ENCODE assay signal across 9 mouse cellular contexts in the genomic region with DNA sequence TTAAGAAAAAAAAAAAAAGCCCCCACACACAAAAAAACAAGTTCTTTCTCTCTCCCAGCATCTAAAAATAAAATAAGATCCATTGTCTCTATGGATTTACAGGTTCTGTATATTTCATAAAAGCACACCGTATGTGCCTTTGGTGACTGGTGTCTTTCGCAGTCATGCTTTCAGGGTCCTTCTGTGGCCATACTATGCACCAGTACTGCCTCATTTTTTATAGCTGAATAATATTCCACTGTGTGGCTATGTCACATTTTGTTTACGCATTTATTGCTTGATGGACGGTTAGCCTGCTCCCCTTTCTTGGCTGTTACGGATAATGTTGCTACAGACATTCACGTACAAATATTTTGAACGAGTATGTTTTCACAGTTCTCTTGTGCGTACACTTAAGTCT. TPM values are rescaled to one million over a fixed set of nuclear protein-coding genes. Genes with fewer than 3 reads are reported as not detected.
DNase-seq lines count a peak whose midpoint lies in the region; ATAC-seq and TF ChIP-seq lines count a peak whose summit lies in the region.
"Had no signal": no experiment of that assay in that cellular context is flagged by ENCODE, and none has a peak within 500 bp of the region (broad histone marks: within the 10 kb centered on the region; RNA-seq: fewer than 3 reads in every experiment).

No protein-coding gene starts in this region.

- 50% methylated on average over 8 of the region's 8 CpGs for WGBS in neural tube, embryonic 11.5 days
- 55% methylated on average over 8 of the region's 8 CpGs for WGBS in forebrain, embryonic 13.5 days
- WGBS in liver, embryonic 12.5 days (ENCODE audit: insufficient replicate concordance), result 31% methylated on average over 8 of the region's 8 CpGs
- 43% methylated on average over 8 of the region's 8 CpGs for WGBS in stomach, postnatal 0 days
- WGBS in cerebellum, adult 2 months, result 47% methylated on average over 8 of the region's 8 CpGs

- H3K36me3 ChIP-seq in neural tube, embryonic 11.5 days (ENCODE audit: control insufficient read depth, insufficient read depth, low read length), result peaks cover 2% of the 10 kb centered on the region
- peaks cover 48% of the 10 kb centered on the region for H3K36me3 ChIP-seq in forebrain, embryonic 13.5 days (ENCODE audit: poor library complexity, severe bottlenecking)
- peaks cover 57% of the 10 kb centered on the region for H3K36me3 ChIP-seq in liver, embryonic 12.5 days
- peaks cover 1% of the 10 kb centered on the region; the same call in 1 of the 2 replicates for H3K36me3 ChIP-seq in stomach, postnatal 0 days (ENCODE audit: control insufficient read depth, insufficient read depth, low read length)

- no peak for ATAC-seq in neural tube, embryonic 11.5 days (ENCODE audit: insufficient read depth, low FRiP score, low TSS enrichment)
- ATAC-seq in forebrain, embryonic 13.5 days, result no peak; the same call in 1 of the 2 replicates
- no peak for ATAC-seq in liver, embryonic 12.5 days
- no peak for ATAC-seq in stomach, postnatal 0 days (ENCODE audit: low FRiP score, low TSS enrichment)

- H3K4me2 ChIP-seq in neural tube, embryonic 11.5 days (ENCODE audit: low read depth), result peak overlapping the region; percentile 77
- peak overlapping the region; percentile 71 for H3K4me2 ChIP-seq in forebrain, embryonic 13.5 days
- peak overlapping the region; percentile 77 for H3K4me2 ChIP-seq in liver, embryonic 12.5 days
- H3K4me2 ChIP-seq in stomach, postnatal 0 days (replicated peaks; ENCODE audit: low read depth), result peak overlapping the region; percentile 65

- H3K9ac ChIP-seq in neural tube, embryonic 11.5 days (ENCODE audit: low read length), result peak overlapping the region; percentile 73; the same call in 1 of the 2 replicates
- 0 out of 2 replicates have a peak overlapping the region, but pooled peaks have one; percentile 65 for H3K9ac ChIP-seq in forebrain, embryonic 13.5 days
- H3K9ac ChIP-seq in liver, embryonic 12.5 days, result peak overlapping the region; percentile 82
- no peak overlapping the region for H3K9ac ChIP-seq in stomach, postnatal 0 days (ENCODE audit: low read length)

- peak overlapping the region; percentile 64 for H3K4me3 ChIP-seq in neural tube, embryonic 11.5 days (ENCODE audit: low read depth, low read length)
- H3K4me3 ChIP-seq in forebrain, embryonic 13.5 days, result peak overlapping the region; percentile 64
- H3K4me3 ChIP-seq in liver, embryonic 12.5 days, result peak overlapping the region; percentile 81
- peak overlapping the region; percentile 64 for H3K4me3 ChIP-seq in stomach, postnatal 0 days (ENCODE audit: low read depth, low read length)
- no peak overlapping the region for H3K4me3 ChIP-seq in cerebellum, adult 2 months (replicated peaks; ENCODE audit: insufficient read depth, low read depth, low read length)

- no peak for DNase-seq in neural tube, embryonic 11.5 days (ENCODE audit: low spot score)
- no peak for DNase-seq in neural tube, embryonic 10.5 days (ENCODE audit: extremely low spot score, low spot score)
- DNase-seq in stomach, postnatal 0 days (ENCODE audit: low spot score), result no peak
- DNase-seq in layer of hippocampus, postnatal 25 days (ENCODE audit: extremely low spot score in 1 of 2, low spot score in 1 of 2), result no peak
- no peak for DNase-seq in cerebellum, adult 2 months
- no peak for DNase-seq in embryo, embryonic 10.5 days (ENCODE audit: low spot score)

- H3K4me1 ChIP-seq in neural tube, embryonic 11.5 days (ENCODE audit: control insufficient read depth, insufficient read depth, low read length), result no peaks in the 10 kb centered on the region
- peaks cover 21% of the 10 kb centered on the region for H3K4me1 ChIP-seq in forebrain, embryonic 13.5 days
- peaks cover 39% of the 10 kb centered on the region for H3K4me1 ChIP-seq in liver, embryonic 12.5 days
- no peaks in the 10 kb centered on the region for H3K4me1 ChIP-seq in stomach, postnatal 0 days (replicated peaks; ENCODE audit: control insufficient read depth, insufficient read depth)
- H3K4me1 ChIP-seq in cerebellum, adult 2 months (ENCODE audit: control insufficient read depth, insufficient read depth, low read length), result no peaks in the 10 kb centered on the region

- no peak for TF ChIP-seq POLR2A in cerebellum, adult 2 months (IDR thresholded peaks at IDR 0.05; ENCODE audit: borderline replicate concordance, insufficient read depth, low read length)

- TF ChIP-seq EP300 in stomach, postnatal 0 days (optimal IDR thresholded peaks at IDR 0.05), result no peak

- H3K27me3 ChIP-seq in neural tube, embryonic 11.5 days (ENCODE audit: control insufficient read depth, insufficient read depth, low read length), result no peaks in the 10 kb centered on the region
- no peaks in the 10 kb centered on the region for H3K27me3 ChIP-seq in forebrain, embryonic 13.5 days
- no peaks in the 10 kb centered on the region for H3K27me3 ChIP-seq in liver, embryonic 12.5 days (replicated peaks)
- H3K27me3 ChIP-seq in stomach, postnatal 0 days (ENCODE audit: control insufficient read depth, insufficient read depth, low read length), result no peaks in the 10 kb centered on the region
- H3K27me3 ChIP-seq in cerebellum, adult 2 months (ENCODE audit: control insufficient read depth, insufficient read depth, low read length), result no peaks in the 10 kb centered on the region

- no peak overlapping the region for H3K27ac ChIP-seq in neural tube, embryonic 11.5 days (ENCODE audit: low read depth, low read length)
- H3K27ac ChIP-seq in forebrain, embryonic 13.5 days, result no peak overlapping the region
- H3K27ac ChIP-seq in liver, embryonic 12.5 days, result peak overlapping the region; percentile 40; the same call in 1 of the 2 replicates
- no peak overlapping the region for H3K27ac ChIP-seq in stomach, postnatal 0 days (replicated peaks)
- no peak overlapping the region for H3K27ac ChIP-seq in cerebellum, adult 2 months (ENCODE audit: insufficient read depth, low read length)

- no peaks in the 10 kb centered on the region for H3K9me3 ChIP-seq in neural tube, embryonic 11.5 days (ENCODE audit: control insufficient read depth, low read length)
- no peaks in the 10 kb centered on the region for H3K9me3 ChIP-seq in forebrain, embryonic 13.5 days (replicated peaks)
- no peaks in the 10 kb centered on the region for H3K9me3 ChIP-seq in liver, embryonic 12.5 days (replicated peaks)
- H3K9me3 ChIP-seq in stomach, postnatal 0 days (ENCODE audit: control insufficient read depth, low read length), result no peaks in the 10 kb centered on the region

- no peak for TF ChIP-seq CTCF in stomach, postnatal 0 days (IDR thresholded peaks at IDR 0.05; ENCODE audit: low read depth)
- no peak for TF ChIP-seq CTCF in cerebellum, adult 2 months (IDR thresholded peaks at IDR 0.05; ENCODE audit: borderline replicate concordance, insufficient read depth, low read depth, low read length)

RNA-seq across cellular contexts. Expression of a gene that starts 0.6 kb away (rescaled TPM):
- 118 and 122 TPM in 2 replicates for polyA plus RNA-seq in neural tube, embryonic 11.5 days (2014; fragmentation: Nextera tagmentation; extraction: Ambion mirVana)
- polyA plus RNA-seq in forebrain, embryonic 13.5 days (2015; fragmentation: Nextera tagmentation; extraction: Ambion mirVana), result 144 and 153 TPM in 2 replicates
- polyA plus RNA-seq in liver, embryonic 12.5 days (2016; fragmentation: Nextera tagmentation; extraction: Ambion mirVana), result 89.1 and 95.3 TPM in 2 replicates
- 123 and 124 TPM in 2 replicates for polyA plus RNA-seq in stomach, postnatal 0 days (2015; fragmentation: Nextera tagmentation; extraction: Ambion mirVana)
- 10 to 100 TPM; 72.9 to 80.1 TPM for total RNA-seq in layer of hippocampus, postnatal 25 days (2021)
- polyA plus RNA-seq in cerebellum, adult 2 months (2012; rRNA removed), result 129 and 136 TPM in 2 replicates

RNA-seq across cellular contexts. Expression of a gene that starts 0.8 kb away (rescaled TPM):
- polyA plus RNA-seq in neural tube, embryonic 11.5 days (2014; fragmentation: Nextera tagmentation; extraction: Ambion mirVana), result 39.2 and 39.8 TPM in 2 replicates
- 26.6 and 31.7 TPM in 2 replicates for polyA plus RNA-seq in forebrain, embryonic 13.5 days (2015; fragmentation: Nextera tagmentation; extraction: Ambion mirVana)
- 22.7 and 25.0 TPM in 2 replicates for polyA plus RNA-seq in liver, embryonic 12.5 days (2016; fragmentation: Nextera tagmentation; extraction: Ambion mirVana)
- polyA plus RNA-seq in stomach, postnatal 0 days (2015; fragmentation: Nextera tagmentation; extraction: Ambion mirVana), result 2.7 and 3.4 TPM in 2 replicates
- under 1 TPM; 0.28 to 0.44 TPM for total RNA-seq in layer of hippocampus, postnatal 25 days (2021)
- 0.21 and 0.30 TPM in 2 replicates for polyA plus RNA-seq in cerebellum, adult 2 months (2012; rRNA removed)
- total RNA-seq: left cerebral cortex, postnatal 36 days had no signal

RNA-seq across cellular contexts. Expression of a gene that starts 23.4 kb away (rescaled TPM):
- polyA plus RNA-seq in neural tube, embryonic 11.5 days (2014; fragmentation: Nextera tagmentation; extraction: Ambion mirVana), result 207 and 220 TPM in 2 replicates
- polyA plus RNA-seq in forebrain, embryonic 13.5 days (2015; fragmentation: Nextera tagmentation; extraction: Ambion mirVana), result 165 and 182 TPM in 2 replicates
- 182 and 186 TPM in 2 replicates for polyA plus RNA-seq in liver, embryonic 12.5 days (2016; fragmentation: Nextera tagmentation; extraction: Ambion mirVana)
- polyA plus RNA-seq in stomach, postnatal 0 days (2015; fragmentation: Nextera tagmentation; extraction: Ambion mirVana), result 101 and 109 TPM in 2 replicates
- 10 to 100 TPM; 71.6 to 79.1 TPM for total RNA-seq in layer of hippocampus, postnatal 25 days (2021)
- polyA plus RNA-seq in cerebellum, adult 2 months (2012; rRNA removed), result 71.9 and 72.1 TPM in 2 replicates

RNA-seq across cellular contexts. Expression of a gene that starts 24.3 kb away (rescaled TPM):
- polyA plus RNA-seq in neural tube, embryonic 11.5 days (2014; fragmentation: Nextera tagmentation; extraction: Ambion mirVana), result 14.2 and 17.0 TPM in 2 replicates
- polyA plus RNA-seq in forebrain, embryonic 13.5 days (2015; fragmentation: Nextera tagmentation; extraction: Ambion mirVana), result 8.2 and 8.7 TPM in 2 replicates
- 7.0 and 7.1 TPM in 2 replicates for polyA plus RNA-seq in liver, embryonic 12.5 days (2016; fragmentation: Nextera tagmentation; extraction: Ambion mirVana)
- 8.4 and 8.6 TPM in 2 replicates for polyA plus RNA-seq in stomach, postnatal 0 days (2015; fragmentation: Nextera tagmentation; extraction: Ambion mirVana)
- 10 to 100 TPM; 24.2 to 24.8 TPM for total RNA-seq in layer of hippocampus, postnatal 25 days (2021)
- 30.5 and 30.7 TPM in 2 replicates for polyA plus RNA-seq in cerebellum, adult 2 months (2012; rRNA removed)

RNA-seq across cellular contexts. Expression of a gene that starts 51.3 kb away (rescaled TPM):
- polyA plus RNA-seq in neural tube, embryonic 11.5 days (2014; fragmentation: Nextera tagmentation; extraction: Ambion mirVana), result 6.3 and 6.5 TPM in 2 replicates
- polyA plus RNA-seq in forebrain, embryonic 13.5 days (2015; fragmentation: Nextera tagmentation; extraction: Ambion mirVana), result 1.4 and 1.8 TPM in 2 replicates
- polyA plus RNA-seq in liver, embryonic 12.5 days (2016; fragmentation: Nextera tagmentation; extraction: Ambion mirVana), result 1.1 and 1.2 TPM in 2 replicates
- polyA plus RNA-seq in stomach, postnatal 0 days (2015; fragmentation: Nextera tagmentation; extraction: Ambion mirVana), result 2.5 and 3.0 TPM in 2 replicates
- total RNA-seq in layer of hippocampus, postnatal 25 days (2021), result 10 to 100 TPM; 15.3 to 20.4 TPM
- polyA plus RNA-seq in cerebellum, adult 2 months (2012; rRNA removed), result 13.1 and 15.2 TPM in 2 replicates
